Mouse (Mus musculus) heart, postnatal 0 days (tissue): ENCODE data around the gene Lrrc1. TPM values are rescaled to one million over a fixed set of nuclear protein-coding genes. Genes with fewer than 3 reads are reported as not detected.

ENCODE experiments used
- ATAC-seq: fragments of 200-750 bp; cut with Nextera tagmentation; 2 replicates; pipeline ENCODE4 v1.8.0; 2017; ENCODE audit warnings: low read depth, moderate number of reproducible peaks, moderate library complexity; ENCODE audit not compliant: insufficient read depth
- DNase-seq: peaks from one replicate; pipeline ENCODE4 v3.0.0-alpha.2; 2016; ENCODE audit warnings: low spot score
- H3K27ac ChIP-seq: fragments of 300-500 bp; sonication (generic); 2 replicates; pipeline ENCODE4 v1.5.1; 2014; ENCODE audit warnings: low read depth, mild to moderate bottlenecking
- H3K27me3 ChIP-seq: fragments of 300-500 bp; sonication (generic); 2 replicates; pipeline ENCODE4 v1.6.1; 2014; ENCODE audit warnings: low read length, mixed read lengths; ENCODE audit not compliant: control insufficient read depth, insufficient read depth
- H3K36me3 ChIP-seq: fragments of 300-500 bp; sonication (generic); replicated peaks from 2 replicates; pipeline ENCODE4 v1.6.1; 2014; ENCODE audit warnings: low read length, mixed read lengths; ENCODE audit not compliant: control insufficient read depth, insufficient read depth
- H3K4me1 ChIP-seq: fragments of 300-500 bp; sonication (generic); 2 replicates; pipeline ENCODE4 v1.6.1; 2014; ENCODE audit warnings: antibody characterized with exemption; ENCODE audit not compliant: control insufficient read depth, insufficient read depth
- H3K4me2 ChIP-seq: fragments of 300-500 bp; sonication (generic); 2 replicates; pipeline ENCODE4 v1.6.1; 2014; ENCODE audit warnings: low read depth, mild to moderate bottlenecking, low read length, moderate library complexity
- H3K4me3 ChIP-seq: fragments of 300-500 bp; sonication (generic); 2 replicates; pipeline ENCODE4 v1.5.1; 2014; ENCODE audit warnings: low read depth, low read length
- H3K9ac ChIP-seq: fragments of 300-500 bp; sonication (generic); replicated peaks from 2 replicates; pipeline ENCODE4 v1.6.1; 2014; ENCODE audit warnings: low read depth, low read length, mixed read lengths
- H3K9me3 ChIP-seq: fragments of 300-500 bp; sonication (generic); replicated peaks from 2 replicates; pipeline ENCODE4 v1.6.1; 2016; ENCODE audit warnings: low read length; ENCODE audit not compliant: control insufficient read depth
- CTCF ChIP-seq: IDR thresholded peaks from 2 replicates; pipeline ENCODE4 v1.5.1; 2016; ENCODE audit warnings: antibody characterized with exemption, control low read depth, low read depth
- EP300 ChIP-seq: IDR thresholded peaks from 2 replicates; pipeline ENCODE4 v1.6.1; 2016; ENCODE audit warnings: antibody characterized with exemption, low read depth
- WGBS: fragments of 180-500 bp; shearing (Covaris S2); extraction: QIAGEN DNeasy Blood & Tissue Kit; methylation state at CpG from one replicate; pipeline ENCODE4 v1.1.7; 2014; 5-methylcytosine and 5-hydroxymethylcytosine counted together
- polyA plus RNA-seq: library from polyadenylated mRNA; unstranded; fragments of >200 nt; fragmentation: Nextera tagmentation; extraction: Ambion mirVana; gene quantifications from 2 replicates; pipeline ENCODE4 v1.2.1, GENCODE M21; 2015
- total RNA-seq: library from RNA; depleted of rRNA; stranded (reverse); fragments of >200 nt; gene quantifications from 2 replicates; pipeline ENCODE4 v1.2.3, GENCODE M21; 2014; ENCODE audit warnings: low replicate concordance

Lrrc1 gene
- total and polyA plus RNA-seq, 2 experiments from 2014 or later, result 17.7 to 43.8 TPM

DNA sequence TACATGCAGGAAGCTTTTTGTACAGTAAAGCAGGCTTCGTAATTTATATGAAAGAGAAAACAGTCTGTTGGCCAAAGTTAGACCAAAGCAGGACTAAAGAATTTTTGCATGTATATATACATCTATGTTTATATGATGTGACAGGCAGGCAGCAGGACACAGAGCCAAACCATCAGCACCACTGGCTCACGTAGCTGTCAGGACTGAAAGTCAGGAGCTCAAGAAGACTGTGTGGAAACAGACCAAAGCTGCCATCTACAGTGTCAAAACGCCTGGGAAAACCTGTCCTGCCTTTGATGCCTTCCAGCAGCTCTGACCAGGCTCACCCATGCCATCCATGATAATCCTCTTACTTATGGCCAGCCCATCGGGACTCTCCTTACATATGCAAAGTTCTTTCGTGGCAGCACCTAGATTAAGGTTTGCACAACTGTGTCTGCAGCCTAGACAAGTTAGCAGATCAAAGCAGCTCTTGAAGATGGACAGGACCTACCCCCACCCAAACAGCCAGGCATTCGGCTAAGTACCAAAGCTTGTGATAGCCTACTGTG is 136.5 kb downstream of the Lrrc1 start:
- TF ChIP-seq EP300 (no peak), CTCF (no peak)
- H3K9ac ChIP-seq, result no peak overlapping the region
- H3K27ac ChIP-seq, result no peak overlapping the region
- no peak for DNase-seq
- no peaks in the 10 kb centered on the region for H3K36me3 ChIP-seq
- H3K9me3 ChIP-seq, result no peaks in the 10 kb centered on the region
- peaks cover 19% of the 10 kb centered on the region for H3K4me1 ChIP-seq
- no peak for ATAC-seq
- H3K4me2 ChIP-seq, result no peak overlapping the region
- no peaks in the 10 kb centered on the region for H3K27me3 ChIP-seq
- no peak overlapping the region for H3K4me3 ChIP-seq
- 48% methylated on average over 6 of the region's 6 CpGs for WGBS

DNA sequence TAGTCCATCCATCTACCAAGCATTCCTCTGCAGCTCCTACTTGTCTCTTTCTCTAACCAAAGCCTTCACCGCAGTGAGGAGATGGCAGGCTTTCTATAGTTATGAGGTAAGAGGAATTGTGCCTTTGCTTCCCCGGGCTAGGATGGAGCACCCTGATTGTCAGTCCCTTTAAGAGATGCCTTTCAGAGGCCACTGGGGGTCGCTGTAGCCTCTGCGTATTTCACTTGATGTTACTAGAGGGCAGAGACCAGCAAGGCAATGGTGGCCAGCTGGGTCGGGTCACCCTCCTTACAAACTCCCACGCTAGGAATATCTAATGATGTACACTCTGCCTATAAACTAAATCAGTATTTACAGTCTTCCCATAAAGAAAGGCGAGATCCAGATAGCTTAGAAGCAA is 137.8 kb downstream of the Lrrc1 start:
- H3K4me2 ChIP-seq, result no peak overlapping the region
- WGBS, result 59% methylated on average over 7 of the region's 7 CpGs

DNA sequence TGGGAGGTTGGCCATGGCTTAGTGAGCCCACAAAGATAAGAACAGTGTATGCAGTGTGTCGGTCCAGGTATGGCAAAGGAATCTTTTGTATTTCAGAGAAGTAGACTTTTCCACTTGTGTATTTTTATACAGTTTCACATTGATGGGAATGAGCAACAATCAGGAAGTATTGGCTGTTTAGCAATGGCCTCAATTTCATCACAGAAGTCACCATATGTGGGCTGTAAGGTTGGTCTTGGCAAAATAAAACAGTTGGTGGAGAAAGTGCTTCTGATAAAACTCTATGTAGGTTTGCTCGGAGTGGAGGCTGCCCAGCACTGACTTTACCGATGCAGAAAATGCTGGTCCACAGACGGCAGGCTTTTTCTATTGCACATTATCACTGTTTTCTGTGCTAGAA is 140.2 kb downstream of the Lrrc1 start:
- DNase-seq (no peak), ATAC-seq (no peak)
- Histone ChIP-seq H3K9ac (no peak overlapping the region), H3K27ac (no peak overlapping the region), H3K27me3 (no peaks in the 10 kb centered on the region), H3K9me3 (no peaks in the 10 kb centered on the region), H3K4me1 (no peaks in the 10 kb centered on the region), H3K4me2 (no peak overlapping the region), H3K4me3 (no peak overlapping the region), H3K36me3 (no peaks in the 10 kb centered on the region)
- no peak for TF ChIP-seq EP300
- no peak for TF ChIP-seq CTCF
- 63% methylated on average over 4 of the region's 4 CpGs for WGBS

More for the DNA sequence above, 137.8 kb downstream of the Lrrc1 start:
- H3K4me1 ChIP-seq, result peaks cover 13% of the 10 kb centered on the region
- H3K9me3 ChIP-seq, result no peaks in the 10 kb centered on the region
- no peak overlapping the region for H3K27ac ChIP-seq
- no peak overlapping the region for H3K9ac ChIP-seq
- ATAC-seq (no peak), DNase-seq (no peak)
- H3K36me3 ChIP-seq, result no peaks in the 10 kb centered on the region
- H3K27me3 ChIP-seq, result no peaks in the 10 kb centered on the region
- no peak overlapping the region for H3K4me3 ChIP-seq
- TF ChIP-seq EP300 (no peak), CTCF (peak; percentile 38)

DNA sequence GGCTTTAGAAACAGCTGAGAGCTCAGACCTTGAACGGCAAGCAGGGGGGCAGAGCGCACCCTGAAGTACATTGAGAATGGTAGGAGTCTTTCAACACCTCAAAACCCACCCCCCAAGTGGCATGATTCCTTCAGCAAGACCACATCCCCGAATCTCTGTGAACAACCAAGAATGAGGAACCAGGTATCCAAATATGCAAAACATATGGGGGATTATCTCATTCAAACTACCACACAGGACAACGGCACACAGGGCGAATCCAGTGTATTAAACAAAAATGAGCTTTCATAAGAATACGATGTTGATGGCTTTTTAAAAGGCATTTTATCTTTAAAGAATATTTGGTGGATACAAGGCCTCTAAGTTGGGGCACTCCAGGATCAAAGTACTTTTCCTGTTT is 140.7 kb downstream of the Lrrc1 start:
- H3K4me1 ChIP-seq, result no peaks in the 10 kb centered on the region
- no peak for TF ChIP-seq EP300
- DNase-seq, result no peak
- ATAC-seq, result no peak
- H3K27me3 ChIP-seq, result no peaks in the 10 kb centered on the region
- no peaks in the 10 kb centered on the region for H3K9me3 ChIP-seq
- no peak overlapping the region for H3K4me3 ChIP-seq
- no peak overlapping the region for H3K4me2 ChIP-seq
- H3K27ac ChIP-seq, result no peak overlapping the region
- 86% methylated on average over 6 of the region's 6 CpGs for WGBS
- no peak overlapping the region for H3K9ac ChIP-seq
- H3K36me3 ChIP-seq, result no peaks in the 10 kb centered on the region

DNA sequence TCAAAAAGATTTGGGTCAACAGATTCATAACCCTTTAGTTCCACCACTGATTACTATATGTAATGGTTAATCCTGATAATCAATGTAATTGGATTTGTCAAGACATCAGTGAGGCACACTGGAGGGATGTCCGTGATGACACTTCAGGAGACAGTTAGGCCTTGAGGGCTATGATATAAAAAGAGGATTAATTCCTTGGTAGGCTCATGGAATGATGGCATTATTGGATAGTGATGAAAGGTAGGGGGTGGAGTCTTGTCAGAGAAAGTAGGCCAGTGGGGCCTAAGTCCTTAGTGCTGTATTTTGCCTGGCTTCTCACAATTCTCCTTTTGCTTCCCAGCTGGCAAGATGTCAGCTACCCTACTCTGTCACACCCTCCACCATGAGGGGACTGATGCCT is 141.7 kb downstream of the Lrrc1 start:
- no peak for DNase-seq
- 100% methylated on average over 1 of the region's 1 CpGs for whole genome bisulfite sequencing
- TF ChIP-seq CTCF (no peak), EP300 (no peak)

DNA sequence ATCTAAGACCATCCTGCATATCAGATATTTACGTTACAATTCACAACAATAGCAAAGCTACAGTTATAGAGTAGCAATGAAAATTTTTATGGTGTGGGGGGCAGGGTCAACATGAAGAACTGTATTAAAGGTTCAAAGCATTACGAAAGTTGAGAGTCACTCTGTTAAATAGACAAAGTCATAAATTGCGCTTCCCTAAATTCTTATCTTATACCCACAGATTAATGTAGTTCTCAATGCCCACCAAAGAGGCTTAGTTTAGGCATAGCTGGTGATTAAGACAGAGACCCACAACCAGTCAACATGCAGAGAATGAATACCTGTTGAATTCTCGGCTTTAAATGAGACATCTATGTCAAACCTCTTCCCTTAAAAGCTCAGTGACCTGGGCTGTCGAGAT is 144.9 kb downstream of the Lrrc1 start:
- no peaks in the 10 kb centered on the region for H3K9me3 ChIP-seq
- no peak overlapping the region for H3K4me3 ChIP-seq
- DNase-seq, result no peak
- WGBS, result 92% methylated on average over 5 of the region's 5 CpGs
- ATAC-seq, result no peak
- TF ChIP-seq EP300 (no peak), CTCF (no peak)
- no peak overlapping the region for H3K27ac ChIP-seq
- no peak overlapping the region for H3K9ac ChIP-seq
- H3K4me2 ChIP-seq, result no peak overlapping the region
- no peaks in the 10 kb centered on the region for H3K27me3 ChIP-seq
- no peaks in the 10 kb centered on the region for H3K36me3 ChIP-seq
- H3K4me1 ChIP-seq, result no peaks in the 10 kb centered on the region

More for the DNA sequence above, 141.7 kb downstream of the Lrrc1 start:
- Histone ChIP-seq H3K9ac (no peak overlapping the region), H3K27ac (no peak overlapping the region), H3K4me3 (no peak overlapping the region), H3K36me3 (no peaks in the 10 kb centered on the region), H3K4me1 (no peaks in the 10 kb centered on the region), H3K9me3 (no peaks in the 10 kb centered on the region), H3K4me2 (no peak overlapping the region), H3K27me3 (no peaks in the 10 kb centered on the region)
- ATAC-seq, result no peak
